Mouse (Mus musculus) myocyte (in vitro differentiated cells): ENCODE results near the gene Prkcb.

Source experiments
- CEBPB ChIP-seq: IDR thresholded peaks from 2 replicates; pipeline ENCODE4 v1.6.1; 2011; ENCODE audit warnings: mild to moderate bottlenecking, moderate library complexity; ENCODE audit not compliant: poor library complexity, insufficient read depth, severe bottlenecking
- E2F4 ChIP-seq: IDR thresholded peaks from one replicate; pipeline ENCODE4 v1.6.1; 2011; ENCODE audit warnings: mild to moderate bottlenecking, control low read depth, moderate library complexity; ENCODE audit not compliant: insufficient read depth
- MAX ChIP-seq: IDR thresholded peaks from one replicate; pipeline ENCODE4 v1.6.1; 2011; ENCODE audit warnings: low read depth, mild to moderate bottlenecking, control low read depth
- POLR2A ChIP-seq: IDR thresholded peaks from one replicate; pipeline ENCODE4 v1.6.1; 2011; ENCODE audit warnings: low read depth, mild to moderate bottlenecking, control low read depth, moderate library complexity; ENCODE audit not compliant: insufficient read length
- REST ChIP-seq: IDR thresholded peaks from one replicate; pipeline ENCODE4 v1.6.1; 2011; ENCODE audit warnings: mild to moderate bottlenecking, control low read depth, moderate library complexity; ENCODE audit not compliant: insufficient read depth, insufficient read length
- SRF ChIP-seq: IDR thresholded peaks from one replicate; pipeline ENCODE4 v1.6.1; 2011; ENCODE audit warnings: low read depth; ENCODE audit not compliant: control insufficient read depth, insufficient read length
- TCF3 ChIP-seq: IDR thresholded peaks from one replicate; pipeline ENCODE4 v1.6.1; 2011; ENCODE audit warnings: low read depth, control low read depth; ENCODE audit not compliant: insufficient read length
- USF1 ChIP-seq: IDR thresholded peaks from one replicate; pipeline ENCODE4 v1.6.1; 2011; ENCODE audit warnings: low read depth, mild to moderate bottlenecking, control low read depth, moderate library complexity

GRCm38 (mm10) chr7:122320843-122321544 is 32.4 kb downstream of the Prkcb start:
- no peak for TF ChIP-seq POLR2A
- TF ChIP-seq MAX: no peak
- TF ChIP-seq REST: no peak
- TF ChIP-seq E2F4: no peak
- TF ChIP-seq CEBPB: no peak
- TF ChIP-seq TCF3: no peak
- TF ChIP-seq USF1: no peak
- TF ChIP-seq SRF: no peak
